Mouse (Mus musculus): ENCODE data around the gene Ttc30b. TPM values are rescaled to one million over a fixed set of nuclear protein-coding genes. Genes with fewer than 3 reads are reported as not detected.
"Not testable (repeated sequence)": the region's sequence is repeated elsewhere in the genome, so short reads cannot be mapped to it uniquely, and the experiment has no call there.

The Ttc30b gene
- total RNA-seq, 2 experiments from 2014 or later: 0.15 to 0.66 TPM

DNA sequence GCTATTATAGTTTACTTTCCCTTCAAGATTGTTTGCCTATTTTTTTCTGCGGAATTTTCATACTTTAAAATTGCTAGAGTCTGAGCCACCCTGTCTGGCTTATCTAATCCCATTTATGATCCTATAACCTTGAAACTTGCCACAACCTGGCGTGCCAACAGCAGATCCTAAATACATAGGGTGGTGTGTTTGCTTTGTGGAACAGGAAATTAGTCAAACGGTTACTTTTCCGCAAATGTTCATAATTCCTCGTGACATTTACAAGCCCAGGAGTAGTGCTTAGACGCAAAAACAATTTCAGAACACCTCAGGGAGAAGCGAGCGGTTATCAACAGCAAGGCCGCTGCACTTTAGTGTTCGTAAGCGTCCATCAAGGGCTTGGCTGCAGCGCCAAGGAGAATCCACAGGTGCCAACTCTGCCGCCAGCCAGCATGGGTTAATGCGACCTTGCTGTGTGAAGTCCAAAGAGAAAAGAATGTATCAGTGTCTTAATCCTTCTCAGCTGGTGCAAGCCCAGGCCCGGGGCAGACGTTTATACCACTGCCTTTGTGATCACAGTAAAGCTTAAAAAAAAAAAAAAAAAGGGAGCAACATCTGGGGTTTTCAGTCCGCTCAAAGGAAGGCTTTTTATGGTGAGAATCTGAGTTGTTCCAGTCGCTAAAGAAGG lies 20.9 kb upstream of the Ttc30b start:
- no peak for ATAC-seq (replicated peaks; ENCODE audit: low FRiP score, low TSS enrichment, poor library complexity, severe bottlenecking)

DNA sequence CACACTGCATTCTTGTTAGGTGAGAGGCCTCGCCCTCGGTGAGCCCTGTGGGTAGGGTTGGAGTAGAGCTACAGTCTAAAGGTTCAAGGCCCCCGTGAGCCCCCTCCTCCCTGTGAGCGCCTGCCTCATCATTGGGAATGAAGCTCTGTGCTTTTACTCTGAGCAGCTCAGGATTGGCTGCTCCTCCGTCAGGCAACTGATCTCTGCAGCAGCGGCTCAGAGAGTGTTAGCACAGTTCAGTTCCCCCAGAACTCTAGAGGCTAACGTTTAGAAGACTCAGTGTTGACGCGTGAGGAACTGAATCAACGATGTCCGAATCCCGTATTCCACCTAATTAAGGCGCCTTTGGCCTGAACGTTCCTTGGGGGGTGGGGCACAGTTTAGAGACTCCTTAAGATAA lies 17.3 kb upstream of the Ttc30b start:
- ATAC-seq (replicated peaks; ENCODE audit: low FRiP score, low TSS enrichment, poor library complexity, severe bottlenecking): no peak

DNA sequence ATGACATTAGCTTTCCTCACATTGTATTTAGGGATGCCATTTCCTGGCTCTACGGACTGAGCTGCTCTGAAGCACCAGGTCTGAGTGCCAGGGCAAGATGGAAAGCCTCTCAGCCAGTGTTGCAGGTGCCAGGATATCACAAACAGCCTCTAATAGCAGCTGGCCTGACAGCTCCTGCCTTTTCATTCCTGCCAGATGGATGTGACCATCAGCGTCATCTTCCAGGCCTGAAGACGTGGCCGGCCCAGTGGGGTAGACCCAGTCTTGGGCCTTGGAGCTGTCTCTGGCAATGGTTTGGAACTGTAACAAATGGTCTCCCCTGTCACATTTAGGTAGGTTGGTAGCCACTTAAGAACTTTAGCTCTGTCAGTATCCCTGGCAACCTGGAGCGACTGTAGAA lies 14.9 kb upstream of the Ttc30b start:
- no peak for ATAC-seq (replicated peaks; ENCODE audit: low FRiP score, low TSS enrichment, poor library complexity, severe bottlenecking)

DNA sequence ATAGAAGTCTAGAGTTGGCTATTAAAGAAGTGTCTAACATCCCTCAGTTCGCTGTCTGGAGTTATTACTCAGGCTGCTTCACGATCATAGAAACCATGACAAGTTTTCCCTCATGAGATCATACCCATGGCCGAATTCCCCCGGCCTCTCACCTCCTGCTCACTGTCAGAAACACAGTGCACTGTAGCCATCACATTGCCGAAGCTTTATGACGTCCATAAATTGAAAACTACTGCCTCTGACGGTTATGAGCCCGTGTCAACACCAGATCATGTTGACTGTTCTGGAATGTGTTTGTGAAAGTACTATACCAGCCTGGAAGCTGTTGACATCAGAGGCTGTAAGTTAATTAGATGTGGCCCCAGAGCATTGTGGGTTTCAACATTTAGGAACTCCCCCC lies 12.3 kb upstream of the Ttc30b start:
- ATAC-seq (replicated peaks; ENCODE audit: low FRiP score, low TSS enrichment, poor library complexity, severe bottlenecking): no peak

DNA sequence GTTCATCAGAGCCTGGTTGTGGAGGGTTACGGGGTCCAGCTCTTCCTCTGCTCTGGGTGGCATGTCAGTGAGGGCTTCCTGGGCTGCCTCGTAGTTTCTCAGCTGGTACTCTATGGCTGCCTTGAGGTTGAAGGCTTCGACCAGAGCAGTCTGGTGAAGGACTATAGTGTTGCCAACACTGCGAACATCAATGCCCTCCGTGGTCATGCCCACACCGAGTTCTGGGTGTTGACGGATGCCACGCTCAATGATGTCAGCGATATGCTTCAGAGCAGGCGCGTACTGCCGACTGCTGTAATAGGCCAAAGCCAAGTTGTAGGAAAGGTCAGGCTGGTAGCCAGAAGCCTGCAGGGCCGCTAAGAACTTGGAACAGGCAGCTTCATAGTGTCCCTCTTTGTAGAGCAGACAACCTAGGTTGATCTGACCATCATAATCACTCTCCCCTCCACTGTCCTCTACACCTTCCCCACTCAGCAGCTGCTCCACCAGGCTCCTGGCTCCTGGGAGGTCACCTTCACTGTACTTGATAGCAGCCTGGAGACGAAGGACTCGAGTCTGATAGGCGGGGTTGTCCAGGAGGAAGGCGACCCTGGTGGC lies 767 bp downstream of the Ttc30b start:
- not testable (repeated sequence) for ATAC-seq (replicated peaks; ENCODE audit: low FRiP score, low TSS enrichment, poor library complexity, severe bottlenecking)

DNA sequence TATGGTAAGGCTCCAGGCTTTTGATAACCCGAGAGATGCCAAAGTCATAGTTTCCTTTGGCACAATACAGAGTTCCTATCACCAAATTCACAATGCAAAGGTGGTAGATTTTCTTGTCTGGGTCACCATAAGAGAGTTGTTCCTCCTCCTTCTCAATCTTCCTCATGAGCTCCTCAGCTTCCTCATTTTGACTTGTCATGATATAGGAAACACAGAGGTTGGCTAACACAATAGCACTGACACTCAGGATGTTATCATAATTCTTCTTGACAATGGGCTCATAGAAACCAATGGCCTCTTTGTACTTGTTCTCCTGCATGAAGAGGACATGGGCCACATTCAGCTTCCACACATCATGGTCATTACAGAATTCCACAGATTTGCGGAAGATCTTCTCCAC lies 1.7 kb downstream of the Ttc30b start:
- not testable (repeated sequence) for ATAC-seq (replicated peaks; ENCODE audit: low FRiP score, low TSS enrichment, poor library complexity, severe bottlenecking)

DNA sequence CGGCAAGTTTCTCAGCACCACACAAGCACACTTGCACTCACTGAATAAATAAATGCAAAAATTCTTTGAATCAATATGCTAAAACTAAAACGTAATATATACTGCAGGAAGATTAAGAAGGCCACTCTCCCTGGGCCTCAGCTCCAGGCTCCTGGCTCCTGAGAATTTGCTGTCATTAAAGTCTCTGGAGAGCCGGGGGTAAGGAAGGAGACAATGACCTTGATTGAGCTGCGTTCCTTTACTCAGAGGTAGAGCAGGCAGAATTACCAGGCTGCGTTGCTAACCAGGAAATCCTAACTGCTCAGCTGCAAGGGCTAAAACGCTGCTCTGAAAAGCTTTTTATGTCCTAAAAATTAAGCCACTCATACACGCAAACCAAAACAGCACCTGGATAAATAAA lies 4.8 kb downstream of the Ttc30b start:
- no peak for ATAC-seq (replicated peaks; ENCODE audit: low FRiP score, low TSS enrichment, poor library complexity, severe bottlenecking)

DNA sequence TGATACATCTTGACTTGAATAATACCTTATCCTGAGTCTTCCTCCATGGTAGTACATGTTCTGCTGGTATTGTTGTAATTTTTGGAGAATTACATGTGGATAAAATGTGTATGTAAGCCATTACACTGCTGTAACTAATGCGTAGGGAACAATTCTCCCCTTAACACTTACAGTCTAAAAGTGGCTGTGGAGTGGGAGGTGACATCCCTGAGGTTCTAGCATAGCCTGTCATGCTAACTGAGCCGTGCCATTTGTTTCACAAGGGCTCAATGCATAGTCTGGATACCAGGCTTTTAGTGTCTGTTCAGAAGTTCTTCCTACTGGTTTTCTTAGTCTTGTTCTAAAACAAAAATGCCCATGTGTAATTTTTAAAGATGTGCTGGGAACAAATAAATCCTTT lies 7.4 kb downstream of the Ttc30b start:
- ATAC-seq (replicated peaks; ENCODE audit: low FRiP score, low TSS enrichment, poor library complexity, severe bottlenecking): no peak

DNA sequence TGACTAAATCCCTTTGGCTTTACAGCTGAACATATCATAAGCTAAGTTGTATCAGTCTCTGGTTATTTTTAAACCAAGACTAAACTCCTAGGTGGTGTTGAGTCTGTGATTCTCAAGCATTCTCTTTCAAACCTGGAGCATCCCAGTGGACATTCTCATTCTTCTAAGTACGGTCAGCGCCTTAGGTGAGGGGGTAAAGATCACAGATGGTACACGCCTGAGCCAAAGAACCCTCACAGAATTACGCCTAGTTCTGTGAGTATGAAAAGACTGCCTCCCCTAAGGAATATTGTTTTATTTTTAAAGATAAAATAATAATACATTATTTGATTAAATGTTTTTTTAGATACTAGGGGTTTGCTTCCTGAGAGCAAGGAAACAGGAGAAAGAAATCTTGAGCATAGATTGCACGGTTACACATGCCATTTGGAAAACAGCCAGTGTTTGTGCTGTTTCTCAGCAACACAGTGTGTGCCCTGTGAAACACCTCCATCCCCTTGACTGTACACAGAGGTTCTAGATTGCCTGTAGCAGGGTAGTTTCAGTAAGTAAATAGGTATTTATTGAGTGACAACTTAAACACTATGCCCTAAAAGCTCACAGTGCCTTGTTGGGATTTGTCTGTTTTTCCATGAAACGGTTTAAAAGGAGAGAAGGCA lies 8.5 kb downstream of the Ttc30b start:
- ATAC-seq (replicated peaks; ENCODE audit: low FRiP score, low TSS enrichment, poor library complexity, severe bottlenecking): no peak

DNA sequence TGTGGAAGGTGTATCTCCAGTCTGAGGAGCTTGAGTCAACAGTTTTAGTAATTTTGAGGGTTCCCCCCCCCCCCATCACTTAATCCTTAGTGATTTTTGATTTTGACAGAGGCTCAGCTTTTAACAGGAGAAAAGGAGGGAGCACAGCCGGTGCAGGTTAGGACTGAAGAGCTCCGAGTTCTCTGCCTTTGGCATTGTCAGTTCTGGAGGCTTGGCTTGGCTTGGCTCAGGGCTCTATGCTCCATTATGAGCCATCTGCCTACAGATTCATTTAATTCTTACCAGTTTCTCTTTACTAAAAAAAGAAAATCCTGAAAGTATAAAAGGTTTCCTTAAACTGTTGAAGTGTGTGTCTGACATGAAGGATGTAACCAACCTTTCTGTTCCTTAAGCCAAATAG lies 9.2 kb downstream of the Ttc30b start:
- ATAC-seq (replicated peaks; ENCODE audit: low FRiP score, low TSS enrichment, poor library complexity, severe bottlenecking): no peak

DNA sequence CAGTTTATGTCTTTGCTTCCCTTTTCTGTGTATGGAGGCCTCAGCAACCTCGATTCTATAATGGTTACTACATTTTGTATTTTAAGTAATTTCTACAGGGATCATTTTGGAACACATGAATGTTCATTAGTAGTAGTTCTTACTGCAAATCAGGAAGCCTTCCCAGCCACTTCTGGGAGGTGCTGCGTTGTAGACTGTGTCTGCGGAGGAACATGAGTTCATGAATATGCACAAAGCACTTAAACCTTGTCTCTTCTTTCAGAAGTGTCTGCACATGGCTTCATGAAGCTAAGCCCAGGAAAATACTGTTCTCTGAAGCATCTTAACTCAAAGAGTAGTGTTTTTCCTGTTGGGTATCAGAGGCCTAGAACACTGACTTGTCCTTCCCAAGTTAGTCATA lies 10.4 kb downstream of the Ttc30b start:
- no peak for ATAC-seq (replicated peaks; ENCODE audit: low FRiP score, low TSS enrichment, poor library complexity, severe bottlenecking)

DNA sequence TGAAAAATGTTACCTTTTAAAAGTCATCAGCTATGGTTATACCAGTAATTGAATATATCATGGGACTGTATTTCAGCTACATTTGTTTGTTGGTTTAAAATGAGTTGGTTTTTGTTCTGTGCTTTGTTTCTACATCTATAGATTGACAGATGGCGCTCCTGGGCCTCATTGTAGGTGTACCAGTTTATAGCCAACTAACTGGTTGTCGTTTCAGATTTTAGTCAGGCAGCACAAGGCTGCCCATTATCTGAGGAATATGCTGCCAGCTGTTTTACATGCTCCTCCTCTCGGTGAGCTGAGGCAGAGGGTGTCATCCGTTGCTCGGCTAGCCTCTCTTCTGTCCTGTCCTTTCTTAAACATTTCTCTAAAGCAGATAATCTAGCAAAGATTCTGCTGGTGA lies 12.3 kb downstream of the Ttc30b start:
- no peak for ATAC-seq (replicated peaks; ENCODE audit: low FRiP score, low TSS enrichment, poor library complexity, severe bottlenecking)

DNA sequence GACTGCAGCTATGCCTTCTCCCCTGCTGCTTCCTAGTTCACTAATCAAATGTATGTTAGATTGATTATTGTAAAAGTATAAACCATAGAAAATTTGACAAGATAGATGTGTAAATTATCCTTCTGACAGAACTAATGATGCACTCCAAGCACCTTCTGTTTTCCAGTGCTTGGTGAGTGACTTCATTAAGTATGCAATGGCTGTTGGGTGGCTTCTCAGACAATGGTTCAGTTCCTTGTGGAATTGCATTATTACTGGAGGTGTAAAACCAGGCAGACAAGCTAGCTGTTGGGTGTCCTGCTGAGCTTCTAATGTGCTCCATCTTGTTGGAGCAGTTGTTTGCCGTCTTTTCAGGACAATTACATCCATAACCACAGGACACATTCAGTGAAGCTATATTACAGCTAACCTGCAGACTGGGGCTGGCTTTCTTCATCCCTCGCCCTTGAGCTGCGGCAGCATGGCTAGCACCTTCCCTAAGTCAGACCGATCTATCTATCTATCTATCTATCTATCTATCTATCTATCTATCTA lies 14.5 kb downstream of the Ttc30b start:
- ATAC-seq (replicated peaks; ENCODE audit: low FRiP score, low TSS enrichment, poor library complexity, severe bottlenecking): no peak

DNA sequence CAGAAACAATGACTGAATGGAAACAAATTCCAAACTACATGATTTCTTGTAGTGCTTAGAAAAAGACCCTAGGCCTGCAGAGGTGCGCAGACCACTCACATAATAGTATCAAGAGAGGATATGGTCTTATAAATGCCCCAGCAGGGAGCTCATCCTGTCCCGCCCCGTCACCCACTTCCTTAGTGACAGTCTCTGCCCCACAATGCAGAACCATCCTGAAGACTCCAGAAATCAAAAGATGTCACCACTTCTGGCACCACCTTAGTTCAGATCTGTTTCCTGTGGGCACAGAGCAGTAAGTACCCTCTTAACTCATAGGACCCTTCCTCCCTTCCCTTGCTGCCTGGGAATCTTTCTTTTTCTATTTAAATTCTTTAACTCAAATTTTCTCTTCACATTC lies 23.3 kb downstream of the Ttc30b start:
- ATAC-seq (replicated peaks; ENCODE audit: low FRiP score, low TSS enrichment, poor library complexity, severe bottlenecking): no peak

DNA sequence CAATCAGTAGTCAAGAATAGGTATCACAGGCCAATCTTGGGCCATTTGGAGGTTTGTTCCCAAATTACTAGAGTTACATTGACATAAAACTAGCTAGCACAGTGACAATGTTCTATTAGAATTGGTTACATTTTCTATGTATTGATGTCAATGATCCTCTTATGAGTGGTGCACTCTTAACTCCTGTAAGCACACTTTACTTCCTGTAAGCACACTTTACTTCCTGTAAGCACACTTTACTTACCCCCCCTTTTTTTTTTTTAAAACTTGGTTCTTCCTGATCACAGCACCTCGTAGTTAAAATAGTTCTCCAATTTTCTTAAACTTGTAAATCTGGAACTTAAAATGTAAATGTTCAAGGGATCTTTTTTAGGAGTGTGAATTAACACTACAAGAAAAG lies 31.2 kb downstream of the Ttc30b start:
- no peak for ATAC-seq (replicated peaks; ENCODE audit: low FRiP score, low TSS enrichment, poor library complexity, severe bottlenecking)

DNA sequence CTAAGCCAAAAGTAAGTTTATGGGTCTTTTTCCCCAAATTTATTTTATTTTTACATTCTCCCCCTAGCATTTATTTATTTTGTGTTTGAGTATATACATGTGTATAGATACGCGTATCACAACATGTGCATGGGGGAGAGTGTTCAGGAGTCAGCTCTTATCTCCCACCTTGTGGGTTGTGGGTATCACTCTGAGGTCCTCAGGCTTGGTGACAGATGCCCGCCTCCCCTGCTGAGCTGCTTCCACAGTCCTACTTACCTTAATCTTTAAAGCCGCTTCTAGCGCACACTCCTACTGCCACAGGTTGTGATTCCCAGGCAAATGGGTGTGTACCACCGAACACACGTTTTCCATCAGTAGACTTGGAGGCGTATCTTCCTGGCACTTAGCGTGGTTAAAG lies 36.5 kb downstream of the Ttc30b start:
- peak; percentile 95 for ATAC-seq (replicated peaks; ENCODE audit: low FRiP score, low TSS enrichment, poor library complexity, severe bottlenecking)

DNA sequence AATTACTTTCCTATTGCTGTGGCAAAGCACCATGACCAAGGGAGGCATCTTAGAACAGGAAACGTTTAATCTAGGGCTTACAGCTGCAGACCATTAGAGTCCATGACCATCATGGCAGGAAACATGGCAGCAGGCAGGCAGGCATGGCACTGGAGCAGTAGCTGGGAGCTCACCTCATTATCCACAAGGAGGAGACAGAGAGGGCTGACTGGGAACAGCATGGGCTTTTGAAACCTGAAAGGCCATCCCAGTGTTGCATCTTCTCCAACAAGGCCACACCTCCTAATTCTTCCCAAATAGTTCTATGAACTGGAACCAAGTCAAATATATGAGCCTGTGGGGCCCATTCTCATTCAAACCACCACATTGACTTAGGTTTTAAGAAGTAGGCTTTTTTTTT lies 38.1 kb downstream of the Ttc30b start:
- ATAC-seq (replicated peaks; ENCODE audit: low FRiP score, low TSS enrichment, poor library complexity, severe bottlenecking): no peak

DNA sequence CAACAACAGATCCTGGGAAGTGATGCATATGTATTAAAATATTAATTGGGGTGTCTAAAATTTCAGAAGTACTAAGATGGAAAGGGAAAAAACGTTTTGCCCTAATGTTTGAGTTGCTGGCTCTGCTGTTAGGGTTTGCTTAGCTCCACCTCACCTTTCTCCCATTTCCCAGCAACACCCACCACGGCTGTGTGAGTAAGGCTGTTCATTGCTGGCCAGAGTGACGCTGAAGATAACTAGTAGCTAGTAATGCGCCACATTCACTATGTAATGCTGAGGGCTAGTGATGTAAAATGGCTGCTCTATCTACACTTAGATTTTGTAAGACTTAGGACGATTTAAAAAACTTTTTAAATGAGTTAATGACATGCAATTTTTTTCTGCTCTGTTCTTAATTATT lies 42.7 kb downstream of the Ttc30b start:
- no peak for ATAC-seq (replicated peaks; ENCODE audit: low FRiP score, low TSS enrichment, poor library complexity, severe bottlenecking)

DNA sequence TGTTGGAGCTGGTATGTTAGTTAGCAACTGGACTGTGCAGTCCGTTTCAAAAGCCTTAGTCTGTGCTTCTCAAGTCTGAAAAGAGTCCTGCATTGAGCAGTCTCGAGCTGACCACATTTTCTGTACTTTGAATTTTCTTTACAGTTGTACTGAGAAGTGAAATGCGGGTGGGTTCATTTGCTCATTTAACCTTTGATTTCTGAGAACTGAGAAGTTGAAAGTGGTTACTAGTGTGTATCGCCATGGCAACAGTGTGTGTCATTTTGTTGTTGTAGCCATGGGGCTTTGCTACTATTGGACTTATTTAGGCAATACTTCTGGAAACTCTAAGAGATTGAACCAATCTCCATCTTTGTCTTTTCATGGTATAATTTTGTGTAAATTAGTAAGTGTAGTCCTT lies 46.4 kb downstream of the Ttc30b start:
- no peak for ATAC-seq (replicated peaks; ENCODE audit: low FRiP score, low TSS enrichment, poor library complexity, severe bottlenecking)

Measured in megakaryocyte-erythroid progenitor cell, adult 5-6 weeks (primary cell).